Mouse (Mus musculus): Measurements from ENCODE around the gene Gm16368.
"Not testable (repeated sequence)": the region's sequence is repeated elsewhere in the genome, so short reads cannot be mapped to it uniquely, and the experiment has no call there.

Gm16368 gene

DNA sequence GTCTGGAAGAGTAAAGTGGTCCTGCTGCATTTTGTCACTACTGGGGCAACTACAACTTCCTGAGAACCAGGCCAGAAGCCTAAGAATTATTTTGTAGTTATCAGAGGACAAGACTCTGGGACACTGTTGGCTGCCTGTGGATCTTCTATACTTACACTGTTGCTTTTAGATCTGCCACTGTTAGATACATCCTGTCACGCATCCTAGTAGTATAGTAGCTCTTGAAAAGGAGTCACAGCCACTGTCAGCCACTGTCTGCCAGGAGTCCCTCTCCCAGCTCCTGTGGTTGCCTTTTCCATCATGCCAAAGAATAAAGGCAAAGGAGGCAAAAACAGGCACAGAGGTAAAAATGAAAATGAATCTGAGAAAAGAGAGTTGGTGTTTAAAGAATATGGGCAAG is at the start of gene Gm16368:
Gene Gm16368, plus strand, starts transcription at position 301 of the 400 bp plus-strand sequence.
- DNase-seq (ENCODE audit: low read depth, low spot score), result not testable (repeated sequence)

DNA sequence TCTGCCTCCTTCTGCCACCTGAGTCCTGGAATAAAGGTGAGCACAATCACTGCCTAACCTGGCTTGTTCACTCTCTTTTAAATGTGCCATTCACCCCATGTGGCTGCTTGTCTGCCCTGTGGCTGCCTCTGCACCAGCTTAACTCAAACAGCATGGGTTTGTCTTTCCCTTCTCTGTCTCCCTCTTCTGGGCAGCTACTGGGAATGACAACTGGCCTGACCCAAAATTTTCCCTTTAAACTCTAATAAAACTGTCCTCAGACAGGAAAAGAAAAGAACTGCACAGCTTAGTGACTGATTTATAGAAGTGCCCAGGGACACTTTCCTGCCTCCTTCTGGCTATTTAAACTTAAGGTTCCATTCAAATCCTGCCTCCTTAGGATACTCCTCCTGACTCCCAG is 44.4 kb upstream of the Gm16368 start:
- DNase-seq (ENCODE audit: low read depth, low spot score), result not testable (repeated sequence)

DNA sequence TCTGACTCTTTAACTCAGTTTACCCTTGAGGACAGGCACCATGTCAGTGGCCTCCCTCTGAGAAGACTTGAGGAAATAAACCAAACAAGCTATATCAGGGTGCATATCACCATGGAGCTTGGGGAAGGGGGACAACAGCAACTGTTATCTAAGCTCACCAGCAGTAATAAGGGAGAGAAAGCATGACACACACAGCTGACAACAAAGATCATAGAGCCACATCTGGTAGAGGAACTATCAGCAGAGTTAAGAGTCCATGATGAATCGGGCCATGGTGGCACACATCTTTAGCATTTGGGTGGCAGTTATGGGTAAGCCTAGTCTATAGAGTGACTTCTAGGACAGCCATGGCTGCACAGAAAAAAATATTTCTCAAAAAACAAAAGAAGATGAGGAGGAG is 43.8 kb upstream of the Gm16368 start:
- not testable (repeated sequence) for DNase-seq (ENCODE audit: low read depth, low spot score)

DNA sequence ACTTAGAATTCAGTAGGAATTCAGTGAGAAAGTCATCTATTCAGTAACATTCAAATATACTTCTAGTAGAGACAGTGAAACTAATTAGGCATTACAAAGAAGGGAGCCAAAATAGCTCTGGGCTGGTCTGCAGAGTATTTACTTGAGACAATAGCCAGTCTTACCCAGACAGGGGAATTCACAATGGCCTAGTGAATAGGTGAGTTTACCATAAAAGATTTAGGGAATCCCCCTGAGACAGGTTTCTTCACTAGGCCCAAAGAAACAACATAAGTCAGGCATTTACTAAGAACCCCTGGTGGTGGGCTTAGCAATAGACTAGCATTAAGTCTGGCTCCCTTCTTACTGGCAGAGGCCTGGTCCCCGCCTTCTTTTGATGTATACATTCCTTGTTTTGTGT is 38.3 kb upstream of the Gm16368 start:
- not testable (repeated sequence) for DNase-seq (ENCODE audit: low read depth, low spot score)
